Mouse (Mus musculus) testis, adult 2 months (tissue): ENCODE data around the gene Galnt7.

Experiments
- CTCF ChIP-seq: fragments of 200-500 bp; IDR thresholded peaks from 2 replicates; pipeline ENCODE4 v1.5.1; 2012; ENCODE audit warnings: low read depth, mild to moderate bottlenecking, inconsistent platforms, low read length, moderate library complexity; ENCODE audit not compliant: control insufficient read depth, insufficient read depth, insufficient replicate concordance
- POLR2A ChIP-seq: fragments of 200-500 bp; IDR thresholded peaks from 2 replicates; pipeline ENCODE4 v1.6.1; 2012; ENCODE audit warnings: low read depth, mild to moderate bottlenecking, inconsistent platforms, low read length, moderate library complexity; ENCODE audit not compliant: control insufficient read depth

DNA sequence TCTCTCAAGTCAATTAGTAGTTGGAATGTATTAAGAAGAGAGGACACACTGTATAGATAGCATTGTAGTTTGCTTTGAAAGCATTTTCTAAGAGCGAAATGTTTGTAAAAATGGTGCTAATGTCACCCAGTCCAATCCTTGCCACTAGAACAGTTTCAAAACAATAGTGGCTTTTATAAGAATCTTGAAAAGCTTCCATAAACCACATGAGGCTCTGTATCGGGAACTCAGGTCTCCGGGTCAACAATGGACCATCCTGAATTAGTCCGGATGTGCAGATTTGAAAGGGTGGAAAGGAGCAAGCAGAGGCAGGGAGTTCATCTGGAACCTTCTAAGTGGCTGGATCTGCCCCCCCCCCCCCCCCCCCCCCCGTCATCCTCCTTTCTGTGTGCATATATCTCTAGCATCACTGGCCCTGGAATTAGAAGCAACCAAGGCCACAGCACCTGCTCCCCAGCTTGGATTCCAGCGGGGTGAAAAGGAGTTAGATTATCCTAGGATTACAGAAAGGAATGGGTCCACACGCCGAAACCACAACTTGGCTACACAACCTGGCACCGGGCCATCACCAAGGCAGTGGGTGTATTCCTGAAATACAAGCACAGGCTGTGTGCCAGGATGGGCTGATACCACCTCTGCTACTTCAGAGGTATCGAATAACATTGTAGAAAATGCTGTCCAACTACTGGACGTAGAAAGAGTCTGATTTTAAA, 42.0 kb downstream of the Galnt7 start:
- TF ChIP-seq CTCF, result no peak
- no peak for TF ChIP-seq POLR2A
